ENCODE assay signal across 8 mouse cellular contexts in the genomic region with DNA sequence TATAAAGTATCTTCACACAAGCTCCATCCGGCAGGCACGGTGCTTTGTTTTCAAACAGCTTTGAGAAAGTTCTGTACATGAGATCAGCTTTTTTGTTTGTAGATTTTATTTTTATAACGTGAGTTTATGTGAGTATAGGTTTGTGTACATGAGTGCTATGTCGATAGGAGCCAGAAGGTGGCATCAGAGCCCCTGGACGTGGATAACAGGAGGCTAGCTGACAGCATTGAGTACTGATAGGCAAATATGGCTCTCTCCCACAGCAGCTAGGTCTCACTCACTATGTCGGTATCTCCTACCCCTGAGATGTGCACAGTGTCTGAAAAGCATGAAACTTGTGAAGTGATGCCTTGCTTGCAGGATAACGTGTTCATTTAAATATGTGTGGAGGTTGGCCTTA. TPM values are rescaled to one million over a fixed set of nuclear protein-coding genes. Genes with fewer than 3 reads are reported as not detected.
DNase-seq lines count a peak whose midpoint lies in the region; ATAC-seq and TF ChIP-seq lines count a peak whose summit lies in the region.

No protein-coding gene starts in this region.

- peak; percentile 81 for TF ChIP-seq CTCF in intestine, postnatal 0 days (IDR thresholded peaks at IDR 0.05; ENCODE audit: low read depth)
- TF ChIP-seq CTCF in MEL (IDR thresholded peaks at IDR 0.05 in 2 of 3, conservative IDR thresholded peaks at IDR 0.05 in 1 of 3; ENCODE audit: control insufficient read depth in 1 of 3, insufficient read depth in 1 of 3, low read depth in 2 of 3, low read length in 3 of 3, poor library complexity in 1 of 3, severe bottlenecking in 1 of 3), result peak; percentile 66 to 85 (median 73)
- peak; percentile 43; the same call in 1 of the 2 replicates for TF ChIP-seq CTCF in cerebellum, adult 2 months (IDR thresholded peaks at IDR 0.05; ENCODE audit: borderline replicate concordance, insufficient read depth, low read depth, low read length)
- TF ChIP-seq CTCF in heart, postnatal 0 days (IDR thresholded peaks at IDR 0.05; ENCODE audit: low read depth), result peak; percentile 51

- no peaks in the 10 kb centered on the region for H3K36me3 ChIP-seq in intestine, postnatal 0 days (ENCODE audit: control insufficient read depth, insufficient read depth)
- H3K36me3 ChIP-seq in intestine, embryonic 15.5 days, result no peaks in the 10 kb centered on the region
- H3K36me3 ChIP-seq in MEL (ENCODE audit: control insufficient read depth in 1 of 2, insufficient read depth in 2 of 2, low read length in 2 of 2), result peaks cover 20 to 25% of the 10 kb centered on the region in 2 experiments
- H3K36me3 ChIP-seq in heart, postnatal 0 days (replicated peaks; ENCODE audit: control insufficient read depth, insufficient read depth, low read length), result no peaks in the 10 kb centered on the region
- peaks cover 2% of the 10 kb centered on the region; the same call in 1 of the 2 replicates for H3K36me3 ChIP-seq in limb, embryonic 11.5 days (ENCODE audit: control insufficient read depth, insufficient read depth, low read length)

- H3K9ac ChIP-seq in intestine, postnatal 0 days (ENCODE audit: low read depth, low read length), result no peak overlapping the region
- H3K9ac ChIP-seq in intestine, embryonic 15.5 days, result no peak overlapping the region
- peak overlapping the region; percentile 97; the same call in 1 of the 2 replicates for H3K9ac ChIP-seq in MEL (ENCODE audit: control insufficient read depth, low read depth, low read length, poor library complexity, severe bottlenecking)
- no peak overlapping the region for H3K9ac ChIP-seq in heart, postnatal 0 days (replicated peaks; ENCODE audit: low read depth, low read length)
- no peak overlapping the region for H3K9ac ChIP-seq in limb, embryonic 11.5 days (ENCODE audit: low read length)

- 43% methylated on average over 7 of the region's 7 CpGs for WGBS in intestine, postnatal 0 days
- WGBS in intestine, embryonic 15.5 days, result 42% methylated on average over 7 of the region's 7 CpGs
- WGBS in cerebellum, adult 2 months, result 36% methylated on average over 7 of the region's 7 CpGs
- WGBS in heart, postnatal 0 days, result 33% methylated on average over 7 of the region's 7 CpGs
- WGBS in limb, embryonic 11.5 days, result 39% methylated on average over 7 of the region's 7 CpGs

- peaks cover 19% of the 10 kb centered on the region for H3K79me2 ChIP-seq in MEL (ENCODE audit: control insufficient read depth, insufficient read depth, low read length, poor library complexity)

- DNase-seq in MEL (ENCODE audit: low read depth, low spot score), result peak; percentile 92
- DNase-seq in cerebellum, adult 2 months, result peak; percentile 23 to 27
- DNase-seq in heart, postnatal 0 days (ENCODE audit: low spot score), result peak; percentile 28
- peak; percentile 54 for DNase-seq in limb, embryonic 11.5 days (ENCODE audit: low spot score)
- peak; percentile 65 for DNase-seq in thymus, postnatal 0 days (ENCODE audit: low spot score)

- no peaks in the 10 kb centered on the region for H3K27me3 ChIP-seq in intestine, postnatal 0 days (replicated peaks; ENCODE audit: control insufficient read depth, insufficient read depth, low read length)
- H3K27me3 ChIP-seq in intestine, embryonic 15.5 days (replicated peaks), result no peaks in the 10 kb centered on the region
- no peaks in the 10 kb centered on the region for H3K27me3 ChIP-seq in MEL (ENCODE audit: control insufficient read depth in 1 of 2, insufficient read depth in 2 of 2, low read length in 2 of 2)
- no peaks in the 10 kb centered on the region for H3K27me3 ChIP-seq in cerebellum, adult 2 months (ENCODE audit: control insufficient read depth, insufficient read depth, low read length)
- H3K27me3 ChIP-seq in heart, postnatal 0 days (ENCODE audit: control insufficient read depth, insufficient read depth, low read length), result no peaks in the 10 kb centered on the region
- H3K27me3 ChIP-seq in limb, embryonic 11.5 days (ENCODE audit: control insufficient read depth, insufficient read depth, low read length), result no peaks in the 10 kb centered on the region

- peak in 1 of 2 experiments; percentile 37; a peak in 1 of 4 replicates for TF ChIP-seq POLR2A in MEL (IDR thresholded peaks at IDR 0.05; ENCODE audit: control insufficient read depth in 1 of 2, insufficient read depth in 1 of 2, low read depth in 1 of 2, low read length in 2 of 2, poor library complexity in 1 of 2)
- TF ChIP-seq POLR2A in cerebellum, adult 2 months (IDR thresholded peaks at IDR 0.05; ENCODE audit: borderline replicate concordance, insufficient read depth, low read length), result no peak

- H3K4me3 ChIP-seq in intestine, postnatal 0 days (ENCODE audit: low read depth, low read length), result no peak overlapping the region
- H3K4me3 ChIP-seq in intestine, embryonic 15.5 days (replicated peaks), result no peak overlapping the region
- peak overlapping the region; percentile 47 to 80 for H3K4me3 ChIP-seq in MEL (ENCODE audit: control insufficient read depth in 1 of 2, insufficient read depth in 1 of 2, low read depth in 2 of 2, low read length in 2 of 2)
- H3K4me3 ChIP-seq in cerebellum, adult 2 months (replicated peaks; ENCODE audit: insufficient read depth, low read depth, low read length), result no peak overlapping the region
- H3K4me3 ChIP-seq in heart, postnatal 0 days (ENCODE audit: low read depth, low read length), result no peak overlapping the region
- no peak overlapping the region for H3K4me3 ChIP-seq in limb, embryonic 11.5 days (ENCODE audit: low read depth, low read length)

- no peak for ATAC-seq in intestine, postnatal 0 days
- no peak for ATAC-seq in intestine, embryonic 15.5 days
- no peak for ATAC-seq in heart, postnatal 0 days (ENCODE audit: insufficient read depth, low read depth)
- no peak for ATAC-seq in limb, embryonic 11.5 days (ENCODE audit: insufficient number of reproducible peaks, low FRiP score, low TSS enrichment, low read depth)
- ATAC-seq in monocyte, adult 5-6 weeks (replicated peaks; ENCODE audit: insufficient number of reproducible peaks, low FRiP score, low TSS enrichment, poor library complexity, severe bottlenecking), result peak; percentile 59

- H3K4me1 ChIP-seq in intestine, postnatal 0 days (replicated peaks; ENCODE audit: control insufficient read depth, insufficient read depth, low read length), result no peaks in the 10 kb centered on the region
- no peaks in the 10 kb centered on the region; the same call in 1 of the 2 replicates for H3K4me1 ChIP-seq in intestine, embryonic 15.5 days (replicated peaks)
- peaks cover 2 to 15% of the 10 kb centered on the region in 2 experiments; a peak in 2 of 4 replicates for H3K4me1 ChIP-seq in MEL (ENCODE audit: control insufficient read depth in 1 of 2, insufficient read depth in 2 of 2, low read length in 2 of 2)
- H3K4me1 ChIP-seq in cerebellum, adult 2 months (ENCODE audit: control insufficient read depth, insufficient read depth, low read length), result no peaks in the 10 kb centered on the region
- H3K4me1 ChIP-seq in heart, postnatal 0 days (ENCODE audit: control insufficient read depth, insufficient read depth), result peaks cover 6% of the 10 kb centered on the region; the same call in 1 of the 2 replicates
- H3K4me1 ChIP-seq in limb, embryonic 11.5 days (ENCODE audit: control insufficient read depth, insufficient read depth, low read length), result peaks cover 3% of the 10 kb centered on the region; the same call in 1 of the 2 replicates

- H3K4me2 ChIP-seq in intestine, postnatal 0 days (replicated peaks; ENCODE audit: low read depth), result peak overlapping the region; percentile 98; the same call in 1 of the 2 replicates
- H3K4me2 ChIP-seq in intestine, embryonic 15.5 days (replicated peaks), result no peak overlapping the region
- H3K4me2 ChIP-seq in heart, postnatal 0 days (ENCODE audit: low read depth, low read length), result no peak overlapping the region
- H3K4me2 ChIP-seq in limb, embryonic 11.5 days (ENCODE audit: low read depth, severe bottlenecking), result no peak overlapping the region

- H3K9me3 ChIP-seq in intestine, postnatal 0 days (ENCODE audit: control insufficient read depth), result no peaks in the 10 kb centered on the region
- no peaks in the 10 kb centered on the region for H3K9me3 ChIP-seq in intestine, embryonic 15.5 days
- no peaks in the 10 kb centered on the region for H3K9me3 ChIP-seq in MEL (replicated peaks; ENCODE audit: insufficient read depth, low read length)
- no peaks in the 10 kb centered on the region for H3K9me3 ChIP-seq in heart, postnatal 0 days (replicated peaks; ENCODE audit: control insufficient read depth, low read length)
- H3K9me3 ChIP-seq in limb, embryonic 11.5 days (ENCODE audit: control insufficient read depth, low read length), result no peaks in the 10 kb centered on the region

- H3K27ac ChIP-seq in intestine, postnatal 0 days (ENCODE audit: low read depth, low read length), result no peak overlapping the region
- H3K27ac ChIP-seq in intestine, embryonic 15.5 days, result no peak overlapping the region
- H3K27ac ChIP-seq in MEL (ENCODE audit: control insufficient read depth, low read depth, low read length), result peak overlapping the region; percentile 22; the same call in 1 of the 2 replicates
- no peak overlapping the region for H3K27ac ChIP-seq in cerebellum, adult 2 months (ENCODE audit: insufficient read depth, low read length)
- H3K27ac ChIP-seq in heart, postnatal 0 days (ENCODE audit: low read depth), result no peak overlapping the region
- H3K27ac ChIP-seq in limb, embryonic 11.5 days (replicated peaks; ENCODE audit: low read depth, low read length), result no peak overlapping the region

- peak; percentile 76 for TF ChIP-seq RAD21 in MEL (IDR thresholded peaks at IDR 0.05; ENCODE audit: low read depth, low read length)

- TF ChIP-seq EP300 in MEL (IDR thresholded peaks at IDR 0.05; ENCODE audit: low read depth in 1 of 2, low read length in 2 of 2), result no peak
- TF ChIP-seq EP300 in heart, postnatal 0 days (IDR thresholded peaks at IDR 0.05; ENCODE audit: low read depth), result no peak

RNA-seq across cellular contexts. Expression of gene Plk4, which starts 1.3 kb away (rescaled TPM):
- 9.1 and 10.9 TPM in 2 replicates for polyA plus RNA-seq in intestine, postnatal 0 days (2015; fragmentation: Nextera tagmentation; extraction: Ambion mirVana)
- 40.0 and 44.5 TPM in 2 replicates for polyA plus RNA-seq in intestine, embryonic 15.5 days (2015; fragmentation: Nextera tagmentation; extraction: Ambion mirVana)
- 60.3 and 71.0 TPM in 2 replicates for total RNA-seq in MEL (2012; rRNA removed)
- 100 to 1,000 TPM in 1 of 2 experiments, 10 to 100 TPM in 1; 57.6 to 381 TPM for polyA plus RNA-seq in MEL (2012; ENCODE audit: insufficient read depth in 1 of 2, insufficient read length in 2 of 2, low read depth in 1 of 2, low replicate concordance in 2 of 2, missing spikeins in 1 of 2)
- 2.3 and 2.6 TPM in 2 replicates for polyA plus RNA-seq in cerebellum, adult 2 months (2012; rRNA removed)
- total RNA-seq in heart, postnatal 0 days (2014; rRNA removed; ENCODE audit: low replicate concordance), result 7.1 and 14.5 TPM in 2 replicates
- polyA plus RNA-seq in heart, postnatal 0 days (2015; fragmentation: Nextera tagmentation; extraction: Ambion mirVana), result 10.2 and 11.6 TPM in 2 replicates
- 82.3 and 84.7 TPM in 2 replicates for polyA plus RNA-seq in limb, embryonic 11.5 days (2014; fragmentation: Nextera tagmentation; extraction: Ambion mirVana)
- 17.6 to 34.8 TPM (median 18.3 TPM) in 3 replicates for total RNA-seq in monocyte, adult 5-6 weeks (2017)
- 45.6 and 50.8 TPM in 2 replicates for polyA plus RNA-seq in thymus, postnatal 0 days (2015; fragmentation: Nextera tagmentation; extraction: Ambion mirVana)

RNA-seq across cellular contexts. Expression of gene Mfsd8, which starts 48.2 kb away (rescaled TPM):
- 7.8 and 9.1 TPM in 2 replicates for polyA plus RNA-seq in intestine, postnatal 0 days (2015; fragmentation: Nextera tagmentation; extraction: Ambion mirVana)
- polyA plus RNA-seq in intestine, embryonic 15.5 days (2015; fragmentation: Nextera tagmentation; extraction: Ambion mirVana), result 5.2 and 6.1 TPM in 2 replicates
- total RNA-seq in MEL (2012; rRNA removed), result 3.2 and 4.0 TPM in 2 replicates
- 1 to 10 TPM in 1 of 2 experiments, not detected in 1; 6.4 TPM for polyA plus RNA-seq in MEL (2012; ENCODE audit: insufficient read depth in 1 of 2, insufficient read length in 2 of 2, low read depth in 1 of 2, low replicate concordance in 2 of 2, missing spikeins in 1 of 2)
- 8.8 and 9.1 TPM in 2 replicates for polyA plus RNA-seq in cerebellum, adult 2 months (2012; rRNA removed)
- 18.6 and 21.1 TPM in 2 replicates for total RNA-seq in heart, postnatal 0 days (2014; rRNA removed; ENCODE audit: low replicate concordance)
- polyA plus RNA-seq in heart, postnatal 0 days (2015; fragmentation: Nextera tagmentation; extraction: Ambion mirVana), result 7.1 and 7.7 TPM in 2 replicates
- polyA plus RNA-seq in limb, embryonic 11.5 days (2014; fragmentation: Nextera tagmentation; extraction: Ambion mirVana), result 4.8 and 5.6 TPM in 2 replicates
- total RNA-seq in monocyte, adult 5-6 weeks (2017), result 2.6 to 10.7 TPM (median 8.4 TPM) in 3 replicates
- polyA plus RNA-seq in thymus, postnatal 0 days (2015; fragmentation: Nextera tagmentation; extraction: Ambion mirVana), result 11.6 and 11.7 TPM in 2 replicates

RNA-seq across cellular contexts. Expression of gene Abhd18, which starts 48.3 kb away (rescaled TPM):
- polyA plus RNA-seq in intestine, postnatal 0 days (2015; fragmentation: Nextera tagmentation; extraction: Ambion mirVana), result 10.3 and 11.9 TPM in 2 replicates
- 8.1 and 8.9 TPM in 2 replicates for polyA plus RNA-seq in intestine, embryonic 15.5 days (2015; fragmentation: Nextera tagmentation; extraction: Ambion mirVana)
- 1.3 and 2.9 TPM in 2 replicates for total RNA-seq in MEL (2012; rRNA removed)
- 1 to 10 TPM in 1 of 2 experiments, not detected in 1; 3.6 TPM for polyA plus RNA-seq in MEL (2012; ENCODE audit: insufficient read depth in 1 of 2, insufficient read length in 2 of 2, low read depth in 1 of 2, low replicate concordance in 2 of 2, missing spikeins in 1 of 2)
- 18.3 and 18.8 TPM in 2 replicates for polyA plus RNA-seq in cerebellum, adult 2 months (2012; rRNA removed)
- 22.9 and 31.2 TPM in 2 replicates for total RNA-seq in heart, postnatal 0 days (2014; rRNA removed; ENCODE audit: low replicate concordance)
- 24.5 and 33.6 TPM in 2 replicates for polyA plus RNA-seq in heart, postnatal 0 days (2015; fragmentation: Nextera tagmentation; extraction: Ambion mirVana)
- polyA plus RNA-seq in limb, embryonic 11.5 days (2014; fragmentation: Nextera tagmentation; extraction: Ambion mirVana), result 5.7 and 7.1 TPM in 2 replicates
- total RNA-seq in monocyte, adult 5-6 weeks (2017), result 4.1 to 7.1 TPM (median 6.8 TPM) in 3 replicates
- polyA plus RNA-seq in thymus, postnatal 0 days (2015; fragmentation: Nextera tagmentation; extraction: Ambion mirVana), result 8.5 and 12.5 TPM in 2 replicates

RNA-seq across cellular contexts. Expression of gene Hspa4l, which starts 54.2 kb away (rescaled TPM):
- 8.4 and 9.2 TPM in 2 replicates for polyA plus RNA-seq in intestine, postnatal 0 days (2015; fragmentation: Nextera tagmentation; extraction: Ambion mirVana)
- polyA plus RNA-seq in intestine, embryonic 15.5 days (2015; fragmentation: Nextera tagmentation; extraction: Ambion mirVana), result 13.9 and 14.4 TPM in 2 replicates
- 35.7 and 37.4 TPM in 2 replicates for total RNA-seq in MEL (2012; rRNA removed)
- polyA plus RNA-seq in MEL (2012; ENCODE audit: insufficient read depth in 1 of 2, insufficient read length in 2 of 2, low read depth in 1 of 2, low replicate concordance in 2 of 2, missing spikeins in 1 of 2), result 10 to 100 TPM; 19.2 to 37.2 TPM
- polyA plus RNA-seq in cerebellum, adult 2 months (2012; rRNA removed), result 70.7 and 71.3 TPM in 2 replicates
- 42.1 and 46.8 TPM in 2 replicates for total RNA-seq in heart, postnatal 0 days (2014; rRNA removed; ENCODE audit: low replicate concordance)
- 27.0 and 27.8 TPM in 2 replicates for polyA plus RNA-seq in heart, postnatal 0 days (2015; fragmentation: Nextera tagmentation; extraction: Ambion mirVana)
- 2.8 and 3.8 TPM in 2 replicates for polyA plus RNA-seq in limb, embryonic 11.5 days (2014; fragmentation: Nextera tagmentation; extraction: Ambion mirVana)
- 18.0 to 43.6 TPM (median 18.3 TPM) in 3 replicates for total RNA-seq in monocyte, adult 5-6 weeks (2017)
- 22.8 and 25.9 TPM in 2 replicates for polyA plus RNA-seq in thymus, postnatal 0 days (2015; fragmentation: Nextera tagmentation; extraction: Ambion mirVana)

Comparison
In these comparisons a context has a peak if more than half of its experiments do, and no peak if none do; other contexts are left out.
1. H3K4me3 ChIP-seq: peak in MEL (2 of 2); none in intestine, postnatal 0 days (single experiment), intestine, embryonic 15.5 days (single experiment), cerebellum, adult 2 months (single experiment), heart, postnatal 0 days (single experiment) and limb, embryonic 11.5 days (single experiment).
2. DNase-seq: peak in every context shown above with its lines; median percentile 92 in MEL; 65 in thymus, postnatal 0 days; 54 in limb, embryonic 11.5 days; 28 in heart, postnatal 0 days; 25 in cerebellum, adult 2 months.
3. Peak in every context shown above with its lines, with median percentiles within 50 percentile points of each other: CTCF ChIP-seq.